Mouse (Mus musculus): ENCODE measurements around the gene Lsamp.

The Lsamp gene

GRCm38 (mm10) chr16:40948013-40948412 lies 963.9 kb downstream of the Lsamp start:
- DNase-seq (ENCODE audit: low spot score in 2 of 2), result no peak

DNA sequence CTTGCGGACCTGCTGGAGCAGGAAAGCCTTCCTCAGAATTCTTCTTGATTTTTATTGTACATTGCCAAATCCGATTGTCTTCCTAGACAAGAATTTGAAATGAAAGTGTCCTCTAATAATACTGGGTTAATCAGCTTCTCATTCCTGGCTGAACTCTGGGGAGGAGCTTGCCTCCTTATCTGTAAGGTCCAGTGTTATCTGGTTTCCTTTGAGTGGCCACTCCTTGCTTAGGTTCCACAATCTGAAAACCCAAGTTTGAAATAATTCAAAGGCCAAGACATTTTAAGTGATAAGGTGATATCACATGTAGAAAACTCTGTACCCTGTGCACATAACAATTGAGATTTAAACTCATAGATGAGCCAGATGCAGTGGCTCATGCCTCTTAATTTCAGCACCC lies 975.0 kb downstream of the Lsamp start:
- no peak for DNase-seq (ENCODE audit: low spot score in 2 of 2)

DNA sequence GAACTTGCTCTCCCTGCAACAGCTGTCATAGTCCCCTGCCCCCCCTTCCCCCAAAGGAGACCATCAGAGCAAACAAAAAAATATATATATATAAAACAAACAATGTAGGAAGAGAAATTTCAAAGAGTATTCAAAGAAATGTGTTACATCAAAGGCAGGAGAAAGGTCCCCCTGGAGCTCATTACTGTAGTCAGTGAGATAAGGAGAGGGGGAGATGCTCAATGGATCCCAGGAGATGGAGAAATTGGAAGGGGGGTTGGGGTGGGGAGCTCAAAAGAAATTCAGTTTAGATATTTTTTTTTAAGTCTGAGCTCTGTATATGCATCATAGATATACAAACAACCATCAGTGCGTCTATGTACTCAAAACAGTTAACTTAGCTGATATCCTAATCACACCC lies 976.4 kb downstream of the Lsamp start:
- no peak for DNase-seq (ENCODE audit: low spot score in 2 of 2)

- DNase-seq (ENCODE audit: low spot score in 2 of 2), result peak; percentile 81 to 95
These were observed 984.1 kb downstream of the Lsamp start for GRCm38 (mm10) chr16:40968088-40968860.

DNA sequence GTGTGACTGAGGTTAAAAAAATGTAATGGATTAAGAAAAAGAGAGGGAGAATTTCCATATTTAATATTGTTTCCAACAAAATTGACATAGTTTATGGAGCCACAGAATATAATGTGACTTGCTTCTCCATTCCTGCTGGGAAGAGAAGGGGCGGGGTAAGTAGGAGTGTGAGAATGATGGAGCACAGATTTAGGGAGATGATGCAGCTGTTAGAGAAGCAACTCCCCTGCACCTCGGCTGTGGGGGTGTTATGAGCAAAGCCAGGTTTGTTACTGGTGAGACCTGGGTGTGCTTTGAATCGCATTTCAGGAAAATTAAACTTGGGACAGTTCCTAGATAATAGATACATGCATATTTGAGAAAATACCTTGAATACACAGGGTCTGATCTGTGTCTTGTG lies 987.2 kb downstream of the Lsamp start:
- peak; percentile 33 to 50 for DNase-seq (ENCODE audit: low spot score in 2 of 2)

DNA sequence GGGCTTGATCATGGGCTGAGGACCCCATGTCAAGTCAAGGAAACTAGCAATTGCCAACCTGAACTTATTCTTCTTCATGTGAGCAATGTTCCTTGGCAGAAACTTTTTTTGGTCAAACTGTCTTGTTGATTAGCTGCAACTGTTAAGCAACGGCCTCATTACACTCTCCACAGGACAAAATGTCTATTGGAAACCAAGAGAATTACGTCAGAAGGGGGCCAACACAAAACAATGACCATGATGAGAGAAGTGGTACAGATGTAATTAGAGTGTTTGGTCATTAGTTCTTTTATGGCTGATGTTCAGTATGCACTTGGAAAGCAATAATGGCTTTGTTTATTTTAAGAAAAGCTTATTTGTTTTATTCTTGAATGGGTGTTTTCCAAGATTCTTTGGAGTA lies 989.9 kb downstream of the Lsamp start:
- DNase-seq (ENCODE audit: low spot score in 2 of 2), result no peak

- no peak for DNase-seq (ENCODE audit: low spot score in 2 of 2)
These were observed 998.9 kb downstream of the Lsamp start for GRCm38 (mm10) chr16:40983026-40983425.

- DNase-seq (ENCODE audit: low spot score in 2 of 2), result no peak
These were observed 1023.4 kb downstream of the Lsamp start for GRCm38 (mm10) chr16:41007569-41007968.

DNA sequence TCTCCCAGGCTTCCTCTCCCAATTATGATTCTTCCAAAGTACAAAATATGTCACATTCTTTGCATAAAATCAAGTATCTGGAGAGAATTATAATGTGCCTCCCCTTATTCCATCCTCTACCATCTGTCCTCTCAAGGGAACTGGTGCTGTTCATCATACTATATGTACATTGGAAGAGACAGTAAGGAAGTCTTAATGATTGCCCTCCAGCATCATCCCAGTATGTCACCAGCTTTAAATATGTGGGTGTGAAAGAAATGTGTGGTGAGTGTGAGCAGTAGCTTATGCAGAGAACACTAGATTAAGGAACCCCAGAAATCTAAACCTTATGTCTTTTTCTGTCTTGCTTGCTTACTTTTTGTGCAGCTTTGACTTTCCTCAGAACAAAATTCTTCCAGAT lies 1050.6 kb downstream of the Lsamp start:
- no peak for DNase-seq (ENCODE audit: low spot score in 2 of 2)

DNA sequence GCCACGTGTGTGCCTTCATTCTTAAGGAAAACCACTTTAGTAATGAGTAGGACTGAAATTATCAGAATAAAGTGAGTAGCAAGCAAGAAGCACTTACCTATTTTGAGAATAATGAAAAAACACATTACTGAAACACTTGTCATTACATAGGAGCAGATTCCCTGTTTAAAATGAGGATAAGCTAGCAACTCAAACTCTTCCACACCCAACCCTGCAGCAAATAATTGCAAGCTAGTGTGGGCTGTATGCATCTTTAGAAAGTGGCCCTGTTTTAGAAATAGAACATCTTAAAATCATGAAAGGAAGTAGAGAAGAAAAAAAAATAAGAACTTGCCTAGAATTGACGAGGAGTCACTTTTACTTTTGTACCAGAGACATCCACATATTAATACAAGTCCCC lies 1057.5 kb downstream of the Lsamp start:
- DNase-seq (ENCODE audit: low spot score in 2 of 2), result peak in 1 of 2 experiments; percentile 37

DNA sequence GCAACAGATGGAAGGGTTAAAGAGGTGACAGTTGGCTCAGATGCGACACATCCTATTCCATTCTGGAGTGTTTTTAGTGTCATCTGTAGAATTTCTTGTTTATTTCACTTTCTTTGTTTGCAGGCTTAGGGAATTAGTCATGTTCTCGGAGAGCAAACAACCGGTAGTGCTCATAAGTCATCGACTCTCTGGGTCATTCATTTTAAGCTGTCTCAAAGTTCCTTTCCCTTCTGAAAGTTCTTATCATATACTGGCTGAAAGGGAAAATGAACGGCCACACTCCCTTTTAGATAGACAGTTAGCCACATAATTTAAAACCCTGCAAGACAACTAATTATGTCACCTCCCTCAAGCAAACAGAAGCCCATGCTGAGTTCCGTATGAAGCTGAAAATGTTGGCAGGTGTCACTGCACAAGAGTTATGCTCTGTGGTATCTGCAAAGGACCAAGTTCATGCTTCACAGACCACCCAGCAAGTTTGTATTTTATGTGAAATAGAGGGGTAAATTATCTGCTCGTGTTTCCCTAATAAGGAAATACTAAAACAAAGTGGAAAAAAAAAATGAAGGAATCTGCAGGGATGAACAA lies 1079.2 kb downstream of the Lsamp start:
- no peak for DNase-seq (ENCODE audit: low spot score in 2 of 2)

GRCm38 (mm10) chr16:41073470-41073869 lies 1089.3 kb downstream of the Lsamp start:
- peak in 1 of 2 experiments; percentile 49 for DNase-seq (ENCODE audit: low spot score in 2 of 2)

- no peak for DNase-seq (ENCODE audit: low spot score in 2 of 2)
These were observed 1104.5 kb downstream of the Lsamp start for GRCm38 (mm10) chr16:41088648-41089047.

GRCm38 (mm10) chr16:41090092-41090491 lies 1105.9 kb downstream of the Lsamp start:
- no peak for DNase-seq (ENCODE audit: low spot score in 2 of 2)

DNA sequence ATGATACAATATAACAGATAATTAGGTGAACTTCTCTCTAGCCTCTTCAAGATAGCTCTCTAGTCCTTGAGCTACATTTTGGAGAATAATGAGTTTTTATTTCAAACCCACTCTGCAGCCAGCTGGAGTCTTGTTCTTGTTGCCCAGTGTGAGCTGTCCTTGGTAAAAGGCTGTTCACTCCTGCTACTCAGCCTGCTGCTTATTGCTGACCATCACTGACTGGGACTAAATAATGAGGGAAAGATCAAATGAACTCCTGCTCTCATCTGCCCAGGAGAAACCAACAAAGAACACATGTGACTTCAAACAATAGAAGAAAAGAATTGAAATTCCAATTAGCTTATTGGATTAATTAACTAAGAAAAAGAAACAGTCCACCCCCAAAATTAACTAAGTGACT lies 1107.1 kb downstream of the Lsamp start:
- no peak for DNase-seq (ENCODE audit: low spot score in 2 of 2)

DNA sequence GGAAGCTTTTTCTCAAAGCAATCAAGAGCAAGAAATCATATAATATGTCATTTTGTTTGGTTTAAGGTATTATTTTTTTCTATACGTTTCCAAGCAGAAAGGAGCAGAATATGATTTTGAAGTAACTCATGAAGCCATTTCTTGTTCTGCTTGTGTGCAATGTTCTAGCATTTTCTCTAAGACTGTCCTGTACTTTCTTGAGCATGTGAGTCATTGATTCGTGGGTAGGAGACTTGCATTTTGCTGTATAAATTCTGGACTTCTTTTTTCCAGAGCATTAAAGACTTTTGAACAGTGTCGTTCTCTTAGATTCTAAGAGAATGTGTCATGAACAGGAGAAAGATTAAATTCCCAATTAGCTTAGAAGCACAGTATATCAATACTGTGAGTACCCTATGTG lies 1118.6 kb downstream of the Lsamp start:
- DNase-seq (ENCODE audit: low spot score in 2 of 2), result no peak

- no peak for DNase-seq (ENCODE audit: low spot score in 2 of 2)
These were observed 1140.2 kb downstream of the Lsamp start for GRCm38 (mm10) chr16:41124361-41124760.

DNA sequence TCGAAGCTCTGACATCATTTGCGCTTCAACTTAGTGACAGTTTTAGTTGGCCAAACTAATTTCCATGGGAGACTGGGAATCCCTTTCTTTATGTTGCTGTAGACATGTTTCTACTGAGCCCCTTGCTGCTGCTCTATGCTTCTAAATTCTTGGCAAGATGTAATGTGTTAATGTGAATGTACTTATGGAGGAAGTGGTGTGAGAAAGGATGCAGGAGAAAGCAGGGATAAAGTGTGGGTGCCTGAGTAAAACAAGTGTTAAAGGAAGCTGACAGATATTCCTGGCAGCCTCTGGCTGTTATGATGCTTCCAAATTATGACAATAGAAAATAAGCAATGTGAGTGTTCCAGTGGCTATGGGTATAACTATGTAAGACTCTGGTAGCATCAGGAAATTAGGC lies 1140.9 kb downstream of the Lsamp start:
- peak in 1 of 2 experiments; percentile 36 for DNase-seq (ENCODE audit: low spot score in 2 of 2)

DNA sequence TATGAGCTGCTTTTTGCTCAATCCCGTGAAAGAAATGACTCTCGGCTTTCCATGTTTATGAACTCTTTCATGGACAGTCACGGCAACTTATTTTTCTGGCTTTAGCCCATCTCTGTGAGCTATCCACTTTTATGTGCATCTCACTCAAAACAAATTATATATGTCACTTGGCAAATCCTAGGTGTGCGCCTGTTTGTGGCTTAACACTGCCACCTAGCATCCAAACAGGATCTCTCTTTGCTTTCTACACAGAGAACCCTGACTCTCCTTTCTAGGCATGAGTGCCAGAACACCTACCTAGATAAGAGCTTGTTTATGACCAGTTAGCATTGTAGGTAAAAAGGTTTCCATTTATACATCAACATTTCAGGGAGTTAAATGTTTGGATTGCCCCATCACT lies 1146.9 kb downstream of the Lsamp start:
- DNase-seq (ENCODE audit: low spot score in 2 of 2), result peak; percentile 21 to 66

GRCm38 (mm10) chr16:41172839-41173238 lies 1188.7 kb downstream of the Lsamp start:
- DNase-seq (ENCODE audit: low spot score in 2 of 2), result no peak

DNA sequence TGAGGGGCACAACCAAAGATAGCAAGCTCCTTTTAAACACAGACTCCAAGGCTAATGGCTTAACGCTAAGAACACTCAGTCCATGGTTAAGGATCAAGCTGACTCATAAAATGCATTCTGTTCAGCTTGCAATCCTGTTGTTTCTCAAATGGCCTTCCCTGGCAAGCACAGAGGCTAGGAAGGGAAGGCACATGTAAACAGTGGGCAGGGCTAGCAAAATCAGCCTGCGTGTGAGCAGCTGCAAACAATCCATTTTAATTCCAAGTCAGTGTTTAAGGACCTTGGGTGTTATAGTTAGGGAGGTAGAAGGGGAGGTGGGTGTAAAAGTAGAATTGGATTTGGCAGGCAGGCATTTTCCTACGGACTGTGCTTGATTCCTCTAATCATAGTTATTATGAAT lies 1195.4 kb downstream of the Lsamp start:
- DNase-seq (ENCODE audit: low spot score in 2 of 2), result no peak

DNA sequence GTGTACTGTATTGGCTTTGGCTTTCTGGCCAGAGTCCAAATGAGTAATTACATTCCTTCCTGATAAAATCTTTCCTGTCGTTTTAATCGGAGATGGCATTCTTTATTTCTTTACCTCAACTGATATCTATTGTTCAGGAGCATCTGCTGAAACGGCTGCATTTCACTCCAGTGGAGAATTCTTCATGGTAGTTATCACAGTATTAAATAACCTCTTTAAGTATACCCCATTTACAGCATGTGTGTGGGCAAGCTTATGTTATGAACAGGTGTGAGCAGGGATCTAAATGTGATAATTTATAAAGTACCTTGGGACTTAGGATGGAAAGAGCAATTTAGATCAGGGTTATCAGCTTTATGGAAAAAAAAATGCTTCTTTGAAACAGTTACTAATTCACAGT lies 1196.7 kb downstream of the Lsamp start:
- DNase-seq (ENCODE audit: low spot score in 2 of 2), result no peak

DNA sequence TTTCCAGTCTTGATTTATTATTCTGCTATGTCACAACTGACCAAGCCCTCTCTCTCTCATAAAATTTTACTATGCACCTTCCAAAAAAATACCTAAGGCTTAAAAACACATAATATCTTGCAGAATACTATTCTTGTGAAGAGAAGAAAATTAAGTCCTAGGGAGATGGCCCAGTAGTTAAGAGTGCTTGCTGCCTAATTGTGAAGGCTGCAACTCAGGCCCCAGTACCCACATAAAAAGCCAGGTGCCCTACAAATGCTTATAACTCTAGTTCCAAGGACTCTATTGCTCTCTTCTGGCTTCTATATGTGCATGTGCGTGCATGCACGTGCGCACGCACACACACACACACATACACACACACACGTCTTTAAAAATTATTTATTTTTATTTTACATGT lies 1225.9 kb downstream of the Lsamp start:
- DNase-seq (ENCODE audit: low spot score in 2 of 2), result no peak

DNA sequence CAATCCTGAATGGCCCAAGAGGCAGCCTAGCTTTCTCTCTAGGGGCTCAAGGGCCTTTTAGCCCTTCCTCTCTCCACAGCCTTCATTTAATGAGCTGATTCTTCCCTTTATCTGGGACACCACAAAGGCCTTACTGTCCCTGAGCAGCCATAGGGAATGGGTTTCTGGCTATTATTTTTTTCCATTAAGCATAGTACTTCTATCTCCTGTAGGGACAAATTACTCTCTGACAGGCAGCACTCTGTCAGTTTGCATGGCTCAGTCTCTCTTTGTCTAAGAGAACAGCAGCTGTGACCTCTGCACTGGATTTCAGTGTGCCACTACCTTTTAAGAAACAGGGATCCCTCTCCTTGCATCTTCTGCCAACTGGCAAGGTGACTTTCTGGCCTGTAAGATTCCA lies 1251.7 kb downstream of the Lsamp start:
- DNase-seq (ENCODE audit: low spot score in 2 of 2), result no peak

Measured in frontal cortex, postnatal 36 days (tissue).